Mouse (Mus musculus) cerebellum, adult 2 months (tissue): ENCODE measurements around the gene Ift57.

Experiments used
- CTCF ChIP-seq: fragments of 200-500 bp; IDR thresholded peaks from 2 replicates; pipeline ENCODE4 v1.5.1; 2011; ENCODE audit warnings: low read depth, mild to moderate bottlenecking, control low read depth, low read length, moderate library complexity, borderline replicate concordance; ENCODE audit not compliant: insufficient read depth
- POLR2A ChIP-seq: fragments of 200-500 bp; IDR thresholded peaks from 2 replicates; pipeline ENCODE4 v1.6.1; 2011; ENCODE audit warnings: low read length, control low read depth, borderline replicate concordance; ENCODE audit not compliant: insufficient read depth

DNA sequence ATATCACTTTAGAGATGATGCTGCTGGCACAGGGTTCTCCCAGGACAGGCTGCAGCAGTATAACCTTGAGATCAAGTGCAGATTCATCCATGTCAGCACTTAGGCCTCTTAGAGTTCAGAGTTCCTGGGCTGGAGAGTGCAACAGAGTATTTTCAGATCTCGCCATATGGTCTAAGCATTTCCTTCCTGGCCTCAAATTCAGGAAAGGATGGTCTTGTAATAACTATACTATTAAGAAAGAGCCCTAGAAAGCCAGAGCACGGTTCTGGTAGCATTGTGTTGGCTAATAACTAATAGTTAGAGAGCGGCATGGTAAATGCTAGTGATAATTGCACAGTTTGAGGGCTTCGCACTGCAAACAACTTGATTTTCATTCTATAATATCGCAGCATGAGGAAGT lies 62.9 kb downstream of the Ift57 start:
- TF ChIP-seq CTCF (no peak), POLR2A (no peak)
